Mouse (Mus musculus): Measurements from ENCODE around the gene Fam98b. TPM values are rescaled to one million over a fixed set of nuclear protein-coding genes. Genes with fewer than 3 reads are reported as not detected.

Fam98b gene
- polyA plus RNA-seq, 1 experiment, result 26.8 TPM

- no peak overlapping the region for H3K4me2 ChIP-seq (ENCODE audit: low read depth)
- no peaks in the 10 kb centered on the region for H3K79me2 ChIP-seq (ENCODE audit: control insufficient read depth, insufficient read depth)
- TF ChIP-seq POLR2A (IDR thresholded peaks at IDR 0.05; ENCODE audit: insufficient read length, low read depth) (no peak), MYOG (IDR thresholded peaks at IDR 0.05; ENCODE audit: control insufficient read depth in 1 of 3, insufficient read depth in 1 of 3, insufficient read length in 2 of 3, low read depth in 2 of 3) (no peak), CEBPB (IDR thresholded peaks at IDR 0.05; ENCODE audit: insufficient read depth, poor library complexity, severe bottlenecking) (no peak), MYOD1 (IDR thresholded peaks at IDR 0.05; ENCODE audit: control insufficient read depth in 1 of 3, insufficient read length in 2 of 3, low read depth in 2 of 3) (no peak), TCF3 (IDR thresholded peaks at IDR 0.05; ENCODE audit: insufficient read length, low read depth) (no peak)
- H3ac ChIP-seq (ENCODE audit: control insufficient read depth, insufficient read length), result no peak overlapping the region
- no peak overlapping the region for H3K4me3 ChIP-seq
- no peaks in the 10 kb centered on the region for H3K27me3 ChIP-seq (ENCODE audit: control insufficient read depth, insufficient read depth, insufficient read length)
- no peaks in the 10 kb centered on the region for H3K36me3 ChIP-seq (ENCODE audit: control insufficient read depth, insufficient read depth)
These were observed 20.9 kb upstream of the Fam98b start for GRCm38 (mm10) chr2:117228601-117229125.

- Histone ChIP-seq H3K36me3 (ENCODE audit: control insufficient read depth, insufficient read depth) (no peaks in the 10 kb centered on the region), H3K27me3 (ENCODE audit: control insufficient read depth, insufficient read depth, insufficient read length) (no peaks in the 10 kb centered on the region), H3K4me2 (ENCODE audit: low read depth) (no peak overlapping the region), H3ac (ENCODE audit: control insufficient read depth, insufficient read length) (no peak overlapping the region), H3K79me2 (ENCODE audit: control insufficient read depth, insufficient read depth) (no peaks in the 10 kb centered on the region), H3K4me3 (no peak overlapping the region)
- TF ChIP-seq MYOD1 (IDR thresholded peaks at IDR 0.05; ENCODE audit: control insufficient read depth in 1 of 3, insufficient read length in 2 of 3, low read depth in 2 of 3) (no peak), MAX (IDR thresholded peaks at IDR 0.05; ENCODE audit: low read depth) (no peak), MYOG (IDR thresholded peaks at IDR 0.05; ENCODE audit: control insufficient read depth in 1 of 3, insufficient read depth in 1 of 3, insufficient read length in 2 of 3, low read depth in 2 of 3) (no peak)
These were observed 19.3 kb upstream of the Fam98b start for GRCm38 (mm10) chr2:117230261-117230660.

- Histone ChIP-seq H3K4me3 (peak overlapping the region; percentile 15), H3ac (ENCODE audit: control insufficient read depth, insufficient read length) (no peak overlapping the region), H3K36me3 (ENCODE audit: control insufficient read depth, insufficient read depth) (no peaks in the 10 kb centered on the region), H3K27me3 (ENCODE audit: control insufficient read depth, insufficient read depth, insufficient read length) (peaks cover 1% of the 10 kb centered on the region), H3K4me2 (ENCODE audit: low read depth) (peak overlapping the region; percentile 76), H3K79me2 (ENCODE audit: control insufficient read depth, insufficient read depth) (no peaks in the 10 kb centered on the region)
- peak; percentile 38; the same call in 1 of the 2 replicates for TF ChIP-seq CEBPB (IDR thresholded peaks at IDR 0.05; ENCODE audit: insufficient read depth, poor library complexity, severe bottlenecking)
- no peak for TF ChIP-seq TCF3 (IDR thresholded peaks at IDR 0.05; ENCODE audit: insufficient read length, low read depth)
These were observed 18.3 kb upstream of the Fam98b start for GRCm38 (mm10) chr2:117231257-117231656.

- no peak overlapping the region for H3ac ChIP-seq (ENCODE audit: control insufficient read depth, insufficient read length)
- H3K4me2 ChIP-seq (ENCODE audit: low read depth), result no peak overlapping the region
- H3K4me3 ChIP-seq, result no peak overlapping the region
- TF ChIP-seq REST (IDR thresholded peaks at IDR 0.05; ENCODE audit: insufficient read depth, insufficient read length) (no peak), POLR2A (IDR thresholded peaks at IDR 0.05; ENCODE audit: insufficient read length, low read depth) (no peak), MAX (IDR thresholded peaks at IDR 0.05; ENCODE audit: low read depth) (no peak), TCF12 (IDR thresholded peaks at IDR 0.05; ENCODE audit: insufficient read depth, poor library complexity, severe bottlenecking) (no peak), TCF3 (IDR thresholded peaks at IDR 0.05; ENCODE audit: insufficient read length, low read depth) (no peak), SRF (IDR thresholded peaks at IDR 0.05; ENCODE audit: control insufficient read depth, insufficient read length, low read depth) (no peak), E2F4 (IDR thresholded peaks at IDR 0.05; ENCODE audit: insufficient read depth) (no peak), USF1 (IDR thresholded peaks at IDR 0.05; ENCODE audit: low read depth) (no peak), CEBPB (IDR thresholded peaks at IDR 0.05; ENCODE audit: insufficient read depth, poor library complexity, severe bottlenecking) (no peak), MYOD1 (IDR thresholded peaks at IDR 0.05; ENCODE audit: control insufficient read depth in 1 of 3, insufficient read length in 2 of 3, low read depth in 2 of 3) (no peak)
- peaks cover 43% of the 10 kb centered on the region for H3K27me3 ChIP-seq (ENCODE audit: control insufficient read depth, insufficient read depth, insufficient read length)
- H3K79me2 ChIP-seq (ENCODE audit: control insufficient read depth, insufficient read depth), result no peaks in the 10 kb centered on the region
- H3K36me3 ChIP-seq (ENCODE audit: control insufficient read depth, insufficient read depth), result no peaks in the 10 kb centered on the region
These were observed 7.6 kb upstream of the Fam98b start for GRCm38 (mm10) chr2:117241953-117242352.

GRCm38 (mm10) chr2:117250001-117250510, 517 bp downstream of the Fam98b start:
- Histone ChIP-seq H3ac (ENCODE audit: control insufficient read depth, insufficient read length) (peak overlapping the region; percentile 67), H3K79me2 (ENCODE audit: control insufficient read depth, insufficient read depth) (peaks cover 51% of the 10 kb centered on the region), H3K4me2 (ENCODE audit: low read depth) (peak overlapping the region; percentile 68), H3K4me3 (peak overlapping the region; percentile 43), H3K36me3 (ENCODE audit: control insufficient read depth, insufficient read depth) (no peaks in the 10 kb centered on the region), H3K27me3 (ENCODE audit: control insufficient read depth, insufficient read depth, insufficient read length) (peaks cover 2% of the 10 kb centered on the region)
- TF ChIP-seq TCF3 (IDR thresholded peaks at IDR 0.05; ENCODE audit: insufficient read length, low read depth), result no peak
- TF ChIP-seq SRF (IDR thresholded peaks at IDR 0.05; ENCODE audit: control insufficient read depth, insufficient read length, low read depth), result no peak
- TF ChIP-seq MYOD1 (IDR thresholded peaks at IDR 0.05; ENCODE audit: control insufficient read depth in 1 of 3, insufficient read length in 2 of 3, low read depth in 2 of 3), result no peak
- TF ChIP-seq E2F4 (IDR thresholded peaks at IDR 0.05; ENCODE audit: insufficient read depth), result no peak
- no peak for TF ChIP-seq CEBPB (IDR thresholded peaks at IDR 0.05; ENCODE audit: insufficient read depth, poor library complexity, severe bottlenecking)
- no peak for TF ChIP-seq MYOG (IDR thresholded peaks at IDR 0.05; ENCODE audit: control insufficient read depth in 1 of 3, insufficient read depth in 1 of 3, insufficient read length in 2 of 3, low read depth in 2 of 3)
- no peak for TF ChIP-seq TCF12 (IDR thresholded peaks at IDR 0.05; ENCODE audit: insufficient read depth, poor library complexity, severe bottlenecking)
- TF ChIP-seq REST (IDR thresholded peaks at IDR 0.05; ENCODE audit: insufficient read depth, insufficient read length), result no peak

Measured in myocyte (in vitro differentiated cells).